Mouse (Mus musculus) C2C12 (cell line): ENCODE measurements at regions not wholly inside any gene's neighbourhood (a gene's known extent, or its start where the extent isn't known, plus 50 kb on each side); places are given as distances from the start of the nearest gene placed in this dataset.
"Not testable (repeated sequence)": the region's sequence is repeated elsewhere in the genome, so short reads cannot be mapped to it uniquely, and the experiment has no call there.

Source experiments
- H3K27me3 ChIP-seq: one replicate; pipeline ENCODE4 v1.6.1; 2011; ENCODE audit not compliant: control insufficient read depth, insufficient read depth, insufficient read length
- H3K36me3 ChIP-seq: one replicate; pipeline ENCODE4 v1.6.1; 2011; ENCODE audit not compliant: control insufficient read depth, insufficient read depth
- H3K4me3 ChIP-seq: one replicate; pipeline ENCODE4 v1.5.1; 2011; ENCODE audit warnings: mild to moderate bottlenecking, control low read depth; ENCODE audit not compliant: poor library complexity, insufficient read depth, severe bottlenecking
- H3K79me2 ChIP-seq: one replicate; pipeline ENCODE4 v1.6.1; 2011; ENCODE audit not compliant: control insufficient read depth, insufficient read depth
- H3K79me3 ChIP-seq: one replicate; pipeline ENCODE4 v1.6.1; 2011; ENCODE audit warnings: low read depth, control low read depth
- H3ac ChIP-seq: one replicate; pipeline ENCODE3; 2011; ENCODE audit warnings: low read depth; ENCODE audit not compliant: control insufficient read depth, insufficient read length
- CEBPB ChIP-seq: IDR thresholded peaks from one replicate; pipeline ENCODE4 v1.6.1; 2011; ENCODE audit warnings: low read depth, mild to moderate bottlenecking, control low read depth, moderate library complexity
- CTCF ChIP-seq: IDR thresholded peaks from one replicate; pipeline ENCODE4 v1.5.1; 2011; ENCODE audit not compliant: control insufficient read depth, insufficient read depth, insufficient read length
- FOSL1 ChIP-seq: IDR thresholded peaks from one replicate; pipeline ENCODE4 v1.8.0; 2011; ENCODE audit warnings: mild to moderate bottlenecking, low read length; ENCODE audit not compliant: poor library complexity, insufficient read depth, severe bottlenecking
- MAX ChIP-seq: IDR thresholded peaks from one replicate; pipeline ENCODE4 v1.6.1; 2011; ENCODE audit warnings: mild to moderate bottlenecking, control low read depth
- MYOD1 ChIP-seq: IDR thresholded peaks from one replicate; pipeline ENCODE4 v1.6.1; 2011; ENCODE audit warnings: low read depth; ENCODE audit not compliant: control insufficient read depth, insufficient read length
- MYOG ChIP-seq: IDR thresholded peaks from one replicate; pipeline ENCODE4 v1.6.1; 2011; ENCODE audit not compliant: control insufficient read depth, insufficient read length; ENCODE audit errors: extremely low read depth
- USF1 ChIP-seq: IDR thresholded peaks from one replicate; pipeline ENCODE4 v1.6.1; 2011; ENCODE audit warnings: low read depth, mild to moderate bottlenecking, control low read depth, moderate library complexity

GRCm38 (mm10) chr12:104623896-104624685, 127.7 kb downstream of the Dicer1 start:
- Histone ChIP-seq H3K36me3 (no peaks in the 10 kb centered on the region), H3ac (no peak overlapping the region), H3K79me3 (no peaks in the 10 kb centered on the region), H3K79me2 (no peaks in the 10 kb centered on the region), H3K27me3 (no peaks in the 10 kb centered on the region), H3K4me3 (no peak overlapping the region)
- TF ChIP-seq FOSL1 (no peak), USF1 (no peak), CTCF (no peak), MYOD1 (no peak), MYOG (no peak), CEBPB (no peak), MAX (no peak)

GRCm38 (mm10) chr12:104617111-104617725, 134.5 kb downstream of the Dicer1 start:
- Histone ChIP-seq H3K79me3 (no peaks in the 10 kb centered on the region), H3ac (no peak overlapping the region), H3K27me3 (peaks cover 6% of the 10 kb centered on the region), H3K79me2 (no peaks in the 10 kb centered on the region), H3K36me3 (no peaks in the 10 kb centered on the region), H3K4me3 (no peak overlapping the region)
- no peak for TF ChIP-seq CTCF
- TF ChIP-seq USF1 = no peak
- TF ChIP-seq FOSL1 = no peak
- TF ChIP-seq MAX = no peak
- TF ChIP-seq CEBPB = no peak
- no peak for TF ChIP-seq MYOD1
- no peak for TF ChIP-seq MYOG

GRCm38 (mm10) chr12:104614240-104614639, 137.5 kb downstream of the Dicer1 start:
- peaks cover 12% of the 10 kb centered on the region for H3K27me3 ChIP-seq
- TF ChIP-seq FOSL1 (no peak), USF1 (peak; percentile 28), CTCF (no peak), MYOG (no peak)
- H3K4me3 ChIP-seq = no peak overlapping the region
- H3K79me2 ChIP-seq = no peaks in the 10 kb centered on the region
- no peak overlapping the region for H3ac ChIP-seq
- no peaks in the 10 kb centered on the region for H3K79me3 ChIP-seq
- H3K36me3 ChIP-seq = no peaks in the 10 kb centered on the region

- no peak overlapping the region for H3ac ChIP-seq
- TF ChIP-seq MYOG (no peak), MYOD1 (no peak), CTCF (no peak), CEBPB (no peak), USF1 (no peak), FOSL1 (no peak), MAX (no peak)
- H3K36me3 ChIP-seq = no peaks in the 10 kb centered on the region
- H3K27me3 ChIP-seq = peaks cover 12% of the 10 kb centered on the region
- no peaks in the 10 kb centered on the region for H3K79me2 ChIP-seq
- H3K4me3 ChIP-seq = no peak overlapping the region
- no peaks in the 10 kb centered on the region for H3K79me3 ChIP-seq
Observed at GRCm38 (mm10) chr12:104609767-104610166, 136.6 kb upstream of the Gsc start.

GRCm38 (mm10) chr12:104608956-104609355, 135.8 kb upstream of the Gsc start:
- H3ac ChIP-seq, H3K79me3 ChIP-seq, H3K4me3 ChIP-seq, H3K79me2 ChIP-seq, H3K36me3 ChIP-seq: not testable (repeated sequence)
- H3K27me3 ChIP-seq = peaks cover 11% of the 10 kb centered on the region
- peak; percentile 27 for TF ChIP-seq FOSL1

GRCm38 (mm10) chr12:104607410-104607809, 134.3 kb upstream of the Gsc start:
- H3K27me3 ChIP-seq = peaks cover 11% of the 10 kb centered on the region
- TF ChIP-seq MAX (no peak), FOSL1 (no peak), CEBPB (no peak), USF1 (no peak), MYOG (no peak), CTCF (no peak), MYOD1 (no peak)
- no peaks in the 10 kb centered on the region for H3K79me2 ChIP-seq
- H3K4me3 ChIP-seq = no peak overlapping the region
- H3K36me3 ChIP-seq = no peaks in the 10 kb centered on the region
- H3K79me3 ChIP-seq = no peaks in the 10 kb centered on the region
- no peak overlapping the region for H3ac ChIP-seq
